Mouse (Mus musculus): ENCODE results near the gene Matn4.

- TF ChIP-seq MAFK (IDR thresholded peaks at IDR 0.05; ENCODE audit: insufficient read depth, low read depth, low read length) (no peak), CHD2 (IDR thresholded peaks at IDR 0.05; ENCODE audit: low read depth, low read length) (no peak), ZNF384 (IDR thresholded peaks at IDR 0.05; ENCODE audit: low read depth, low read length) (no peak), ZC3H11A (IDR thresholded peaks at IDR 0.05; ENCODE audit: borderline replicate concordance, low read depth, low read length) (no peak), HCFC1 (IDR thresholded peaks at IDR 0.05; ENCODE audit: borderline replicate concordance, insufficient read depth, low read length) (no peak)
Observed at GRCm38 (mm10) chr2:164429881-164430615, 25.1 kb upstream of the Matn4 start.

All from ES-E14 (cell line).